19 mouse cellular contexts compared by ENCODE assay signal in the genomic region with DNA sequence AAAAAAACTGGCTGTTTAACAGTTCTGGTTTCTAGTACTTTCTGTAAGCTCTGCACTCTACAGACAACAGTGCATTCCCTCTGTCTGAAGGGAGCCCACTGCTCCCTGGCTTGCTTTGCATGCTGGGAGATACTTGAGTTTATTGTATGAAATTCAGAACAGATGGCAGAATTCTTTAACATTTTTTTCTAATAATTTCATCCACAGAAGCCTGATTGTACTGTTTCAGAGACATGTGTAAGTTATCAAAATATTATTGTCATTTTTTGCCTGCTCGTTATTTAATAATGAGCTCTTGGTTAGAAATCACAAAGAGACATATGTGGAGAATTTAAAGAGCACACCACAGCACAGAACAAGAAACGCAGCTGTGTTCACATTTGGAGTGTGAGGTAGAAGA.
DNase-seq lines count a peak whose midpoint lies in the region; ATAC-seq lines count a peak whose summit lies in the region.
"Had no signal": no experiment of that assay in that cellular context is flagged by ENCODE, and none has a peak within 500 bp of the region (broad histone marks: within the 10 kb centered on the region; RNA-seq: fewer than 3 reads in every experiment).

No protein-coding gene starts in this region.

- H3K4me2 ChIP-seq in midbrain, embryonic 15.5 days = no peak overlapping the region
- no peak overlapping the region for H3K4me2 ChIP-seq in midbrain, embryonic 16.5 days (ENCODE audit: low read length)
- no peak overlapping the region for H3K4me2 ChIP-seq in forebrain, embryonic 16.5 days (ENCODE audit: low read length)
- H3K4me2 ChIP-seq in hindbrain, embryonic 11.5 days (replicated peaks; ENCODE audit: low read depth, low read length) = no peak overlapping the region
- H3K4me2 ChIP-seq: liver, embryonic 11.5 days; neural tube, embryonic 12.5 days had no signal

- no peaks in the 10 kb centered on the region for H3K4me1 ChIP-seq in midbrain, embryonic 15.5 days
- no peaks in the 10 kb centered on the region for H3K4me1 ChIP-seq in midbrain, embryonic 16.5 days (ENCODE audit: control insufficient read depth, insufficient read depth, low read length)
- peaks cover 3% of the 10 kb centered on the region; the same call in 1 of the 2 replicates for H3K4me1 ChIP-seq in forebrain, embryonic 16.5 days (replicated peaks; ENCODE audit: control insufficient read depth, insufficient read depth, low read length)
- H3K4me1 ChIP-seq in hindbrain, embryonic 11.5 days (replicated peaks; ENCODE audit: control insufficient read depth, insufficient read depth, low read length) = no peaks in the 10 kb centered on the region
- H3K4me1 ChIP-seq: neural tube, embryonic 12.5 days had no signal

- 70% methylated on average over 2 of the region's 2 CpGs for WGBS in midbrain, embryonic 15.5 days
- WGBS in midbrain, embryonic 16.5 days = 68% methylated on average over 2 of the region's 2 CpGs
- WGBS in forebrain, embryonic 16.5 days = 36% methylated on average over 2 of the region's 2 CpGs
- WGBS in hindbrain, embryonic 11.5 days = 77% methylated on average over 2 of the region's 2 CpGs

- H3K4me3 ChIP-seq in midbrain, embryonic 15.5 days = no peak overlapping the region
- H3K4me3 ChIP-seq in midbrain, embryonic 16.5 days (ENCODE audit: low read depth, low read length) = no peak overlapping the region
- no peak overlapping the region for H3K4me3 ChIP-seq in forebrain, embryonic 16.5 days (replicated peaks; ENCODE audit: low read length)
- H3K4me3 ChIP-seq in hindbrain, embryonic 11.5 days (ENCODE audit: low read depth, low read length) = no peak overlapping the region
- H3K4me3 ChIP-seq: neural tube, embryonic 12.5 days had no signal

- peak; percentile 60; the same call in 1 of the 2 replicates for ATAC-seq in midbrain, embryonic 15.5 days (replicated peaks)
- no peak for ATAC-seq in midbrain, embryonic 16.5 days
- peak; percentile 88 for ATAC-seq in forebrain, embryonic 16.5 days
- ATAC-seq in hindbrain, embryonic 11.5 days (ENCODE audit: low FRiP score) = no peak
- ATAC-seq: CD4-positive, CD25-positive, alpha-beta regulatory T cell, adult 4 months had no signal

- H3K27me3 ChIP-seq in midbrain, embryonic 15.5 days (replicated peaks) = no peaks in the 10 kb centered on the region
- H3K27me3 ChIP-seq in midbrain, embryonic 16.5 days (ENCODE audit: control insufficient read depth, insufficient read depth, low read depth, low read length) = no peaks in the 10 kb centered on the region
- H3K27me3 ChIP-seq in forebrain, embryonic 16.5 days (replicated peaks; ENCODE audit: control insufficient read depth, insufficient read depth, low read length) = no peaks in the 10 kb centered on the region
- no peaks in the 10 kb centered on the region for H3K27me3 ChIP-seq in hindbrain, embryonic 11.5 days (ENCODE audit: control insufficient read depth, insufficient read depth, low read length)
- H3K27me3 ChIP-seq: neural tube, embryonic 12.5 days had no signal

- H3K9me3 ChIP-seq in midbrain, embryonic 15.5 days = no peaks in the 10 kb centered on the region
- H3K9me3 ChIP-seq in midbrain, embryonic 16.5 days (replicated peaks; ENCODE audit: control insufficient read depth, low read length, poor library complexity, severe bottlenecking) = no peaks in the 10 kb centered on the region
- H3K9me3 ChIP-seq in forebrain, embryonic 16.5 days (ENCODE audit: control insufficient read depth, low read length) = no peaks in the 10 kb centered on the region
- H3K9me3 ChIP-seq in hindbrain, embryonic 11.5 days (ENCODE audit: control insufficient read depth, low read length) = no peaks in the 10 kb centered on the region
- H3K9me3 ChIP-seq: neural tube, embryonic 12.5 days had no signal

- no peak overlapping the region for H3K27ac ChIP-seq in midbrain, embryonic 15.5 days
- H3K27ac ChIP-seq in midbrain, embryonic 16.5 days (ENCODE audit: low read length) = no peak overlapping the region
- H3K27ac ChIP-seq in forebrain, embryonic 16.5 days (ENCODE audit: low read length) = no peak overlapping the region
- H3K27ac ChIP-seq in hindbrain, embryonic 11.5 days (ENCODE audit: low read depth, low read length) = no peak overlapping the region
- H3K27ac ChIP-seq: kidney, postnatal 0 days; neural tube, embryonic 12.5 days had no signal

- H3K9ac ChIP-seq in midbrain, embryonic 15.5 days = no peak overlapping the region
- H3K9ac ChIP-seq in midbrain, embryonic 16.5 days (ENCODE audit: low read depth, low read length) = no peak overlapping the region
- H3K9ac ChIP-seq in forebrain, embryonic 16.5 days (replicated peaks; ENCODE audit: low read depth, low read length) = no peak overlapping the region
- H3K9ac ChIP-seq in hindbrain, embryonic 11.5 days (ENCODE audit: low read depth, low read length) = no peak overlapping the region
- H3K9ac ChIP-seq: neural tube, embryonic 12.5 days had no signal

- H3K36me3 ChIP-seq in midbrain, embryonic 15.5 days (replicated peaks) = no peaks in the 10 kb centered on the region
- H3K36me3 ChIP-seq in midbrain, embryonic 16.5 days (ENCODE audit: control insufficient read depth, insufficient read depth, low read length) = no peaks in the 10 kb centered on the region
- H3K36me3 ChIP-seq in forebrain, embryonic 16.5 days (ENCODE audit: control insufficient read depth, insufficient read depth) = no peaks in the 10 kb centered on the region
- H3K36me3 ChIP-seq in hindbrain, embryonic 11.5 days (ENCODE audit: control insufficient read depth, insufficient read depth, low read length) = no peaks in the 10 kb centered on the region
- H3K36me3 ChIP-seq: neural tube, embryonic 12.5 days had no signal

- DNase-seq in embryo, embryonic 11 days = peak; percentile 13
- DNase-seq in embryo, embryonic 9.5 days (ENCODE audit: extremely low spot score) = no peak
- peak; percentile 1 for DNase-seq in mesoderm, embryonic 11.5 days (ENCODE audit: low read depth, low spot score)
- DNase-seq in cerebellum, adult 18-20 months = no peak
- no peak for DNase-seq in hindbrain, embryonic 11.5 days (ENCODE audit: low spot score)
- DNase-seq: adrenal gland, postnatal 25 days; cerebellum, adult 9-11 months; gastrocnemius, postnatal 36 days; kidney, adult 18-20 months; lung, adult 2 months; lung, postnatal 36 days; thymus, postnatal 36 days had no signal

Comparison
In these comparisons a context has a peak if more than half of its experiments do, and no peak if none do; other contexts are left out.
1. DNase-seq: peak in embryo, embryonic 11 days (single experiment) and mesoderm, embryonic 11.5 days (single experiment); none in embryo, embryonic 9.5 days (single experiment), cerebellum, adult 18-20 months (0 of 2) and hindbrain, embryonic 11.5 days (single experiment).
2. ATAC-seq: peak in midbrain, embryonic 15.5 days (single experiment) and forebrain, embryonic 16.5 days (single experiment); none in midbrain, embryonic 16.5 days (single experiment) and hindbrain, embryonic 11.5 days (single experiment).